Mouse (Mus musculus): ENCODE measurements around the gene Ube2v1. TPM values are rescaled to one million over a fixed set of nuclear protein-coding genes. Genes with fewer than 3 reads are reported as not detected.

The Ube2v1 gene
- polyA plus RNA-seq, 1 experiment from 2014 or later = 267 TPM

DNA sequence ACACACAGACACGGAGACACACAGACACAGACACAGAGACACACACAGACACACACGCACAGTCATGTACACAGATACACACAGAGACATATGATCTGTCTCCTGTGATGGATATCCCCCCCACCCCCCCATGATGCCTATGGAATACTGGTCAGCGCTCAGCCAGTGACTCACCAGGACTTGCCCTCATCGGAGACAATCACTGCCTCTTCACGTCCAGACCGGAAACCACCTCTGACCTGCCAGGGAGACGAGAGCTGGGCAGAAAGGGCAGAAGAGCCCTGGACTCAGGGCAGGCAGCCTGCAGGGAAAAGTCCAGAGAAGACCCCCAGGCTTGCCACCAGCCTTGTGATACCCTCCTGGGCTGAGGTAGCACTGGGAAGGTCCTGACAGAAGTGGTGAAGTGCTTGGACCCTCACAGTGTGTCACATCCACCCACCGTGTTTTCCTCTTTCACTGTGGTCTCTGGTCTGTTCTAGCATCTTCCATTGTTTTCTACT lies 55.7 kb downstream of the Ube2v1 start:
- H3K9ac ChIP-seq (ENCODE audit: low read length) = no peak overlapping the region
- no peak for ATAC-seq (ENCODE audit: insufficient read depth, low FRiP score)
- no peaks in the 10 kb centered on the region for H3K36me3 ChIP-seq (ENCODE audit: control insufficient read depth, insufficient read depth, low read length)
- H3K4me2 ChIP-seq (ENCODE audit: low read depth, low read length) = no peak overlapping the region
- H3K27me3 ChIP-seq (ENCODE audit: control insufficient read depth, insufficient read depth, low read length) = no peaks in the 10 kb centered on the region
- H3K4me3 ChIP-seq (replicated peaks; ENCODE audit: low read length) = no peak overlapping the region
- H3K9me3 ChIP-seq (replicated peaks; ENCODE audit: control insufficient read depth, low read length) = no peaks in the 10 kb centered on the region
- no peak overlapping the region for H3K27ac ChIP-seq (ENCODE audit: low read length)
- 71% methylated on average over 8 of the region's 8 CpGs for WGBS
- 0 out of 2 replicates have a peak, but pooled peaks cover 3% of the 10 kb centered on the region for H3K4me1 ChIP-seq (ENCODE audit: control insufficient read depth, insufficient read depth, low read length)

DNA sequence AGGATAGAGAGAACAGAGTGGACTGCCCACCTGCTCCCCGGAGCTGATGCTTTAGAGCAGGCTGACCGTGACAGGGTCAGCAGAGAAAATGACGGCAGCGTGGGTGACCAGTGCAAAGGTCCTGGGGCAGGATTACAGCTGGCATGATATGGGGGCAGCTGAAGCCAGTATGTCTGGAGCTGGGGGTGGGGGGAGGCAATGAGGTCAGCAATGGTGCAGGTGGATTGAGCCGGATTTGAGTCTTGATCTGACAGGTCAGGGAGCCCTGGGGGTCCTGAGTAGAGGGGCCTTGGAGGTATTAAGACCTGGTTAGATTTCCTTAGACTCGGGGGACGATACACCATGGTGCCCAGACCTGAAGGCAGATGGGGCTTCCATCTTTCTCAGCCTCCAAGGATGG lies 56.3 kb downstream of the Ube2v1 start:
- no peak overlapping the region for H3K27ac ChIP-seq (ENCODE audit: low read length)

DNA sequence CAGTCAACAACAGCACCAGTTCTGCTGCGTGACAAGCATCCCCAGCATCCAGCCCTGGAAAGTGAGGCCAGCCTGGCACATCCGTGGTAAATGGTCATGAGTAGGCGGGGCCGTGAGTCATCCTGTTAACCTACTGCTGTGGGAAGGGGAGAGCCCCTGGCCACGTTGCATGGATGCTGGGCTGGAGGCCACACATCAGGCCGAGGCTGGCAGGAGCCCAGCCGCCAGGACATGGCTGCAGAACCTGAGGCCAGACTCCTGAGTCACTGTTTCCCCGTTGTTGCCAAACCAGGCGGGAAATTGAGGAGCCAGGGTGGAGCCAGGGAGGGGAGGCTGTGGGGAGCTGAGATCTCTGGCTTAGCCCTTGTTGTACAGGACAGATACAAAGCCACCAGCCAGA lies 57.1 kb downstream of the Ube2v1 start:
- Histone ChIP-seq H3K9me3 (replicated peaks; ENCODE audit: control insufficient read depth, low read length) (no peaks in the 10 kb centered on the region), H3K9ac (ENCODE audit: low read length) (no peak overlapping the region), H3K27me3 (ENCODE audit: control insufficient read depth, insufficient read depth, low read length) (no peaks in the 10 kb centered on the region), H3K4me2 (ENCODE audit: low read depth, low read length) (no peak overlapping the region), H3K27ac (ENCODE audit: low read length) (no peak overlapping the region), H3K4me1 (ENCODE audit: control insufficient read depth, insufficient read depth, low read length) (peaks cover 13% of the 10 kb centered on the region), H3K4me3 (replicated peaks; ENCODE audit: low read length) (no peak overlapping the region), H3K36me3 (ENCODE audit: control insufficient read depth, insufficient read depth, low read length) (no peaks in the 10 kb centered on the region)
- 54% methylated on average over 9 of the region's 9 CpGs for WGBS
- ATAC-seq (ENCODE audit: insufficient read depth, low FRiP score) = no peak

More for the DNA sequence above, 56.3 kb downstream of the Ube2v1 start:
- H3K36me3 ChIP-seq (ENCODE audit: control insufficient read depth, insufficient read depth, low read length) = no peaks in the 10 kb centered on the region
- no peak overlapping the region for H3K4me3 ChIP-seq (replicated peaks; ENCODE audit: low read length)
- no peak overlapping the region for H3K9ac ChIP-seq (ENCODE audit: low read length)
- WGBS = 86% methylated on average over 7 of the region's 7 CpGs
- H3K4me1 ChIP-seq (ENCODE audit: control insufficient read depth, insufficient read depth, low read length) = peaks cover 6% of the 10 kb centered on the region
- no peaks in the 10 kb centered on the region for H3K9me3 ChIP-seq (replicated peaks; ENCODE audit: control insufficient read depth, low read length)
- no peaks in the 10 kb centered on the region for H3K27me3 ChIP-seq (ENCODE audit: control insufficient read depth, insufficient read depth, low read length)
- ATAC-seq (ENCODE audit: insufficient read depth, low FRiP score) = no peak
- no peak overlapping the region for H3K4me2 ChIP-seq (ENCODE audit: low read depth, low read length)

DNA sequence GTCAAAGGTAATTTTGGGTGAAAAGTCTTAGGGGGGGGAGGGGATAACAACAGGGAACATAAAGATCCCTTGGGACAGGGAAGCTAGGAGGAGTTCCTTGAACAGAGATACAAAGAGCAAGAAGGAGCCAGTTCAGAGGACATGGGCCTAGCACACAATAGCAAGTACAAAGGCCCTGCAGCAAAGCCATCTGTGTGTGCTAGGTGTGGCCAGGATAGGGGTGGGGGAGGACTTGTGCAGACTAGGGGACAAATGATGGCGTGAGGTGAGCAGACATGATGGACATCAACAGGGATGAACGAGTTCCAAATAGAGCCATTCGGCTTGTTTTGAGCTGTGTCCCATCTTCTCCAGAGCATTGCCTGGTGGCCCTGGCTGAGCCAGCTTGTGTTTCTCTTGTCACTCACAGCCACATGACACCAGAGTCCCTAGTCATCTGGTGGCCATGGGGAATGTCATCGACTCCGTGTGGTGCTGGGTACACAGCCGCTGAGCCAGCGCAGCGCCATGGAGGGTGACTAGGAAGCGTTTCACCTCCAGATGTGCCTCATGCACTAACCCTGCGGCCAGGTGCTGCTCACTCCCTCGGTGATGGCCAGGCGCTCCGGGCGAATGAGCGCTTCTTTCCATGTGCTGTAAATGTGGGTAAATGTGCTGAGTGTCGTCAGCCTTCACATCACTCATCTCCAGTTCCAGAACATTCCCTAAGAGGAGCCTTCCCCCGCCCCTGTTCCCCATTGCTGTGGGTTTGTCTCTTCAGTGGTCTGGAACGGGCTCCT lies 60.3 kb downstream of the Ube2v1 start:
- ATAC-seq (ENCODE audit: insufficient read depth, low FRiP score) = no peak
- Histone ChIP-seq H3K27me3 (ENCODE audit: control insufficient read depth, insufficient read depth, low read length) (no peaks in the 10 kb centered on the region), H3K27ac (ENCODE audit: low read length) (no peak overlapping the region), H3K9ac (ENCODE audit: low read length) (no peak overlapping the region), H3K4me3 (replicated peaks; ENCODE audit: low read length) (no peak overlapping the region), H3K4me2 (ENCODE audit: low read depth, low read length) (no peak overlapping the region), H3K36me3 (ENCODE audit: control insufficient read depth, insufficient read depth, low read length) (no peaks in the 10 kb centered on the region), H3K4me1 (ENCODE audit: control insufficient read depth, insufficient read depth, low read length) (peaks cover 10% of the 10 kb centered on the region), H3K9me3 (replicated peaks; ENCODE audit: control insufficient read depth, low read length) (no peaks in the 10 kb centered on the region)
- 84% methylated on average over 18 of the region's 18 CpGs for WGBS

DNA sequence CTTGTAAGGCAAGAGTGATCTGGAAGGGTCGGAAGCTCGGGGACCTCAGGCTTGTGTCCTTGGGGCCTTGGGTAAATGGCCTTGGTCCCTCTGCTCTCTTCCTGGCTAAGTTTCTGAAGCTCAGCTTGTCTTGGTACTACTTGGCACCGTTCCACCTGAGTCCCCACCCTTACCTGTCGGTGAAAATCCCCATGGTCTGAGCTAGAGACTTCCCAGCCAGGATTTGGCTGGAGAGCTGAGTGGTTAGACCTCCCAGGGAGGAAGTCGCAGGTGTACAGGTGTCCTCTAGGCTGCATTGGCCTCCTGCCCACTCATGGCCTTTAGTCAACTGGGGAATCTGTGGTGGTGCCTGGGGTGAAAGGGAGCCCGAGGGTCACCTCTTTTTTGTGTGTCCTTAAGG lies 61.1 kb downstream of the Ube2v1 start:
- 84% methylated on average over 6 of the region's 6 CpGs for WGBS
- no peak for ATAC-seq (ENCODE audit: insufficient read depth, low FRiP score)

DNA sequence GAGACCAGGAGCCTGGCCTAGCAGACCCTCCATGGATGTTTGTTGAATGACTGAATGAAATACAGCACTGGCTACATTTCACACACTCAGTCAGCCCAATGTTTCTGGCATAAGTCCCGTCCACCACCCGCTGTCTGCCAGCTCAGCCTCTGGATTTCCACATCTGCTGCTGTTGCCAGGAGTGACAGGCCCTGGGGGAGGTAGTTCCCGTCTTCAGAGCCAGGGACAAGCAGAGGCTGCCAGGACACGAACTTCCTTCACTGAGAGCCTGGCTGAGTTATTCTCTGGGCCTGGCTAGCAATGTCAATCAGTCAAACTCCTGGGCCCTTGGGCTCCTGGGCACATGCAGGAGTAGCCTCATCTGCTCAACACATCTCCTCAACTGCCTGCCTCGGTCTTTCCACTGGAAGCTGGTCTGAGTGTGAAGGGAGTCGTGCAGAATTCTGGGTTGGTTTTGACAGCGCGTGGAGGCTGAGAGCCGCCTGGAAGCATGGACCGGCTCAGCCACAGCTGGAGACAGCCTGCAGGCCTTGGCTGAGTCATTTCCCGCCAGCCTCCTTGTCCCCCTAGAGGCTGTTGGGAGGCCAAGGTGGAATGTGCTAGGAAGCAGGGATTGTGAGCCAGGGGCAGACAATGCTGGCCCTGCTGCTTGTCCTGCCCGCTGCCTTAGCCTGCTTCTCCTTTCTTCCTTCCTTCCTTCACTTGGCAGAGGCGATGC lies 61.8 kb downstream of the Ube2v1 start:
- no peaks in the 10 kb centered on the region for H3K9me3 ChIP-seq (replicated peaks; ENCODE audit: control insufficient read depth, low read length)
- H3K4me2 ChIP-seq (ENCODE audit: low read depth, low read length) = no peak overlapping the region
- H3K27ac ChIP-seq (ENCODE audit: low read length) = peak overlapping the region; percentile 82
- peak; percentile 23 for ATAC-seq (ENCODE audit: insufficient read depth, low FRiP score)
- H3K36me3 ChIP-seq (ENCODE audit: control insufficient read depth, insufficient read depth, low read length) = no peaks in the 10 kb centered on the region
- H3K9ac ChIP-seq (ENCODE audit: low read length) = peak overlapping the region; percentile 36
- 50% methylated on average over 13 of the region's 13 CpGs for WGBS
- peaks cover 18% of the 10 kb centered on the region for H3K4me1 ChIP-seq (ENCODE audit: control insufficient read depth, insufficient read depth, low read length)
- H3K4me3 ChIP-seq (replicated peaks; ENCODE audit: low read length) = no peak overlapping the region
- no peaks in the 10 kb centered on the region for H3K27me3 ChIP-seq (ENCODE audit: control insufficient read depth, insufficient read depth, low read length)

More for the DNA sequence above, 61.1 kb downstream of the Ube2v1 start:
- H3K4me2 ChIP-seq (ENCODE audit: low read depth, low read length) = no peak overlapping the region
- peaks cover 12% of the 10 kb centered on the region for H3K4me1 ChIP-seq (ENCODE audit: control insufficient read depth, insufficient read depth, low read length)
- H3K4me3 ChIP-seq (replicated peaks; ENCODE audit: low read length) = no peak overlapping the region
- H3K27ac ChIP-seq (ENCODE audit: low read length) = peak overlapping the region; percentile 82; the same call in 1 of the 2 replicates
- H3K9me3 ChIP-seq (replicated peaks; ENCODE audit: control insufficient read depth, low read length) = no peaks in the 10 kb centered on the region
- H3K27me3 ChIP-seq (ENCODE audit: control insufficient read depth, insufficient read depth, low read length) = no peaks in the 10 kb centered on the region
- H3K36me3 ChIP-seq (ENCODE audit: control insufficient read depth, insufficient read depth, low read length) = no peaks in the 10 kb centered on the region
- peak overlapping the region; percentile 36; the same call in 1 of the 2 replicates for H3K9ac ChIP-seq (ENCODE audit: low read length)

DNA sequence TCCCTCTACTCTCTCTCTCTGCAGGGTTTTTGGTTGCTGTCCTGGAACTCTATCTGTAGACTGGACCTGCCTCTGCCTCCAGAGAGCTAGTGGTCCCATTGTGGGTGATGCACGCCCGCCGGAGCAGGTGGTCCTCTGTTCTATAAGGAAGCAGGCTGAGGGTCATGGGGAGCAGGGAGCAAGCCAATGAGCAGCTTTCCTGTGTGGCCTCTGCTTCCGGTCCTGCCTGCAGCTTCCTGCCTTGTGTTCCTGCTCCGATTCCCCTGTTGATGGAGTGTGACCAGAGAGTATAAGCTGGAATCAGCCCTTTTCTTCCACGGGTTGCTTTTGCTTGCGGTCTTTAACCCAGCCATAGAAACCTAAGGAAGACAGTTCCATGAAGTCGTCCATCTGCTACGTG lies 63.8 kb downstream of the Ube2v1 start:
- WGBS = 82% methylated on average over 9 of the region's 9 CpGs

DNA sequence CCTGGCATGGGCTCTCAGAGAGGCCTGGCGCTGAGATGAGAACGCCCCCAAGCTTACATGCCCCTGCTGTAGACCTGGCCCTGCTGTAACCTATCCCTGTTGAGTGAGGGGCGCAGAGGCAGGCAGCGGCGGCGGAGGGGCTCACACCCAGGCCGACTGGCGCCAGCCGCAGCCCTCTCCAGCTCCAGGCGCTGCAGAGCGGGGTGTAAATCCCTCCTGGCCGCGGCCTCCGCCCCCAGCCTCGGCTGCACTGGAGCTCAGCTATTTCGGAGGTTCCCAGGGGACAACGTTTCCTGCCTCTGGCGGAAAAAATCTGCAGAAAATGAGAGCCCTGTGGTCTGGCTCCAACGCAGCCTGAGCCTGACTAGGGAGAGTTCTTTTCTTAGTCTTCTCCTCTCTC lies 66.2 kb downstream of the Ube2v1 start:
- 12% methylated on average over 19 of the region's 19 CpGs for WGBS
- Histone ChIP-seq H3K27me3 (ENCODE audit: control insufficient read depth, insufficient read depth, low read length) (no peaks in the 10 kb centered on the region), H3K9me3 (replicated peaks; ENCODE audit: control insufficient read depth, low read length) (no peaks in the 10 kb centered on the region), H3K4me1 (ENCODE audit: control insufficient read depth, insufficient read depth, low read length) (peaks cover 35% of the 10 kb centered on the region), H3K9ac (ENCODE audit: low read length) (peak overlapping the region; percentile 64), H3K4me2 (ENCODE audit: low read depth, low read length) (peak overlapping the region; percentile 43; the same call in 1 of the 2 replicates), H3K36me3 (ENCODE audit: control insufficient read depth, insufficient read depth, low read length) (no peaks in the 10 kb centered on the region), H3K4me3 (replicated peaks; ENCODE audit: low read length) (no peak overlapping the region), H3K27ac (ENCODE audit: low read length) (peak overlapping the region; percentile 90)
- no peak for ATAC-seq (ENCODE audit: insufficient read depth, low FRiP score)

More for the DNA sequence above, 63.8 kb downstream of the Ube2v1 start:
- no peak overlapping the region for H3K9ac ChIP-seq (ENCODE audit: low read length)
- peaks cover 34% of the 10 kb centered on the region for H3K4me1 ChIP-seq (ENCODE audit: control insufficient read depth, insufficient read depth, low read length)
- H3K4me2 ChIP-seq (ENCODE audit: low read depth, low read length) = no peak overlapping the region
- no peaks in the 10 kb centered on the region for H3K9me3 ChIP-seq (replicated peaks; ENCODE audit: control insufficient read depth, low read length)
- no peak overlapping the region for H3K4me3 ChIP-seq (replicated peaks; ENCODE audit: low read length)
- H3K36me3 ChIP-seq (ENCODE audit: control insufficient read depth, insufficient read depth, low read length) = no peaks in the 10 kb centered on the region
- H3K27ac ChIP-seq (ENCODE audit: low read length) = no peak overlapping the region
- no peaks in the 10 kb centered on the region for H3K27me3 ChIP-seq (ENCODE audit: control insufficient read depth, insufficient read depth, low read length)
- ATAC-seq (ENCODE audit: insufficient read depth, low FRiP score) = no peak

DNA sequence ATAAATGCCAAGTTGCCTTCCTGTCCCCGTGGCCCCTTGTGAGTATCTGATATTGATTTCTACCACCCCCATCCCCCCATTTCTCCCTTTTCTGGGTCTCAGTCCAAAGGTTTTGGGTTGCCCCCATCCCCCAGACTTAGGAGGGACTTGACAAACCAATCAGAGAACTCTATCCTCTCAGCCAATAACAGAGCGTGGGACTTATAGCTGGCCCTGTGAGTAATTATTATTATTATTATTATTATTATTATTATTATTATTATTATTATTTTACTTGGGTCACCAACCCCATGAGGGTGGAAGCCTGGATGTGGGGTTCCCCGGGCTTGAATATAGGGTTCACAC lies 66.6 kb downstream of the Ube2v1 start:
- no peaks in the 10 kb centered on the region for H3K27me3 ChIP-seq (ENCODE audit: control insufficient read depth, insufficient read depth, low read length)
- H3K9me3 ChIP-seq (replicated peaks; ENCODE audit: control insufficient read depth, low read length) = no peaks in the 10 kb centered on the region
- peaks cover 31% of the 10 kb centered on the region for H3K4me1 ChIP-seq (ENCODE audit: control insufficient read depth, insufficient read depth, low read length)
- peak overlapping the region; percentile 43; the same call in 1 of the 2 replicates for H3K4me2 ChIP-seq (ENCODE audit: low read depth, low read length)
- peak overlapping the region; percentile 90 for H3K27ac ChIP-seq (ENCODE audit: low read length)
- H3K9ac ChIP-seq (ENCODE audit: low read length) = peak overlapping the region; percentile 64; the same call in 1 of the 2 replicates
- no peaks in the 10 kb centered on the region for H3K36me3 ChIP-seq (ENCODE audit: control insufficient read depth, insufficient read depth, low read length)
- H3K4me3 ChIP-seq (replicated peaks; ENCODE audit: low read length) = no peak overlapping the region
- ATAC-seq (ENCODE audit: insufficient read depth, low FRiP score) = no peak
- 57% methylated on average over 3 of the region's 3 CpGs for WGBS
